Mouse (Mus musculus) layer of hippocampus, adult 9-10 months (tissue): Measurements from ENCODE around the gene Kir3dl2.
"Not testable (repeated sequence)": the region's sequence is repeated elsewhere in the genome, so short reads cannot be mapped to it uniquely, and the experiment has no call there.

Source experiments
- DNase-seq: peaks from one replicate; pipeline ENCODE4 v3.0.0; 2022; ENCODE audit warnings: low spot score

The Kir3dl2 gene

DNA sequence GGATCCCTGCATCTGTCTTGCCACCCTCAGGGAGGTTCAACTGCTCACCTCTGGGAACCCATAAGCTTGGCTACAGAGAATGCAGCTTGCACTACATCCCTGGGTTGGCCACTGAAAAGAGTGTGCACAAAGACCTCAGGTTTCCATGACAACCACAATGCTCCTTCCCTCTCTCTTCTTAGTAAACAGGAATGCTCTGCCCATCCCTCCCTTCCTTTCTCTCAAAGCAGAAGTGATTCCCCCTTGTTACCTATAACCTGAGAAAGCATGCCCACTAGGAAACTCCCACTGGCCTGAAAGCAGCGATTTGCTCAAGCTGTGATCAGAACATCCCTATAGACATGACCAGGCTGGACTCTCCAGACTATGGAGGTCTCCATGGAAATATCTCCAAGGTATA, at the start of gene Kir3dl2:
Gene Kir3dl2 (minus strand): TSS at position 101 of the 400 bp plus-strand sequence.
- not testable (repeated sequence) for DNase-seq

DNA sequence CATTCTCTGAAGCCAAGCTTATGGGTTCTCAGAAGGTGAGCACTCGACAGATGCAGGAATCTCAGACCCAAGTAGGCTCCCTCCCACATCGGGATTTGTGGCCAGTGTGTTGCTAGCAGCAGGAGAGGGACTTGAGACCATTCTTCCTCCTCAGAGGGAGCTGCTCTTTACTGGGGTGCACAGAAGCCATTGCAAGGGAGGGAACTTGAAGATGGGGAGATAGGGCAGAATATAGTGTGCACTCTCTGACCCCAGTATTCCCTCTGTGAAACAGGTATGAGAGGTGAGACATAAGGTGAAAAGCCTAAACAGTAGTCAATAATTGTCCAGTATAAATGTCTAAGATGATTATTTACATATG, 47.0 kb upstream of the Kir3dl2 start:
- DNase-seq: no peak

DNA sequence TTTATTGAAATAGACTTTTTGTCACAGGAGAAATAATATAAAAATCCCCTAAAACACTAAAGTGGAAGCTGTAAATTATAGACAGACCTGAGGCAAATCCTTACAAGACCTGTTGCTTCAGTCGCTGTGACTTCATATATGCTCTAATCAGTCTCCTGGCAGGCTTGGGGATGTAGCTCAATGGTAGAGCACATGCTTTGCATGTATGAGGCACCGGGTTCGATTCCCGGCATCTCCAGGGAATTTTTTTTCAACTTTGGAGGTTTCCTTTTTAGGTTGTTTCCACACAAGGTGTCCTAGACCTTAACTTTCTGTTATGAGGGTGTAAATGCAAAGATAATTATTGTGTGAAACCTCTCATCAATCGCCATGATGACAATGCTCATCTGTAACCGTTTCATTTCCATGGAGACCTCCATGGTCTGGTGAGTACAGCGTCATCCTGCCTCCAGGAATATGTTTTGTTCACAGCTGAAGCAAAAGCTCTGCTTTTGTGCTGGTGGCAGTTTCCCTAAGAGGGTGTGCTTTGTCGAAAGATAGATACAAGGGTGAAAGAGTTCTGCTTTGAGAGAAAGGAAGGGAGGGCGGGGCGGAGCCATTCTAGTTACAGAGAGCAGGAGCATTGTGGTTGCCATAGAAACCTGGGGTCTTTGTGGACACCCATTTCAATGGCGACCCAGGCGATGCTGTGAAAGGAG, 46.5 kb upstream of the Kir3dl2 start, which contains the start of gene Tceal3:
Gene Tceal3 (plus strand): TSS at position 644 of the 698 bp plus-strand sequence.
- peak; percentile 54 for DNase-seq

DNA sequence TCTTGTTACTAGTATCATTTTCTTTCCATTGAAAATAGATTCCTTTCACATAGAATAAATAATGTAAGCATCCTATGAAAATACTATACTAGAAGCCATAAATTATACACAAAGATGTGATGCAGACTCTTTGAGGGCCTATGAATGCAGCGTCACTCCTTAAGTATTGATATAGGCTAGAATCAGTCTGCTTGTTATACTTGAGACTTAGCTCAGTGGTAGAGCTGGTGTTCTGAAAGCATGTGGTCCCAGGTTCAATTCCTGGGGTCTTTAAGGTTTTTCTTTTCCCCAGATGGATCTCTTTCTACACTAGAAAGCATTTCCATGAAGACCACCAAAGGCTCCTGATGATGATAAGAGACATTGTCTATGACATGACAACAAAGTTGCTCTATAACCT, 40.8 kb upstream of the Kir3dl2 start:
- DNase-seq: no peak

DNA sequence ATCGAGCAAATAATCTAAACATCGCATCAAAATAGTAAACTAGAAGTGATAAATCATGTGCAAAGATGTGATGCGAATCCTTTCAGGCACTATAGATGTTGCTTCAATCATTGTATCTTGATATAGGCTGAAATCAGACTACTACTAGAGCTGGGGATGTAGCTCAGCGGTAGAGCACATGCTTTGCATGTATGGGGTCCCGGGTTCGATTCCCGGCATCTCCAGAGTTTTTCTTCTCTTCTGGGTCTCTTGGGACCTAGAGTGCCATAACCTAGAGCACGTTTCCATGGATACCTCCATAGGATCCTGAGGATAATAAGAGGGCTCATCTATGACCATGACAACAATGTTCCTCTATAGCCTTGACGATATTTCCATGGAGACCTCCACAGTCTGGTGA, 25.2 kb upstream of the Kir3dl2 start:
- not testable (repeated sequence) for DNase-seq

DNA sequence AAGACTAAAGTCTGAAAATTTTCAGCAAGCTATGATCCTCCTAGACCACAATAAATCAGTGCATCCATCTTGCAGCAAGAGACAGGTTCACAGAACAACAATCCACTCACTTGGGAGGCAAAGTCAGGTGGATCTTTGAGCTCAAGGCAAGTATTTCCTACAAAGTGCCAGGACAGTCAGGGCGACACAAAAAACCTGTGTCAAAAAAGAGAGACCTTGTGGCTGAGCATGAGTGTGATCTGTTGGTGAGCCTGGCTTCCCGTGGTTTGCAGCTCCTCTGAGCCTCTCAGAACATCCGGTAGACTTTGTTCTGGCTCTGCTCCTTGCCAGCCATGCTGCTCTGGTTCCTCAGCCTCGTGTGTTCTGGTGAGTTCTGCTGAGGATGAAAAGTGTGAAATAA, 26.2 kb downstream of the Kir3dl2 start, which contains the start of gene Kir3dl1:
Gene Kir3dl1 (plus strand): TSS at position 301 of the 400 bp plus-strand sequence.
- not testable (repeated sequence) for DNase-seq
